Comparison of ENCODE assay signal across 13 mouse cellular contexts in the genomic region with DNA sequence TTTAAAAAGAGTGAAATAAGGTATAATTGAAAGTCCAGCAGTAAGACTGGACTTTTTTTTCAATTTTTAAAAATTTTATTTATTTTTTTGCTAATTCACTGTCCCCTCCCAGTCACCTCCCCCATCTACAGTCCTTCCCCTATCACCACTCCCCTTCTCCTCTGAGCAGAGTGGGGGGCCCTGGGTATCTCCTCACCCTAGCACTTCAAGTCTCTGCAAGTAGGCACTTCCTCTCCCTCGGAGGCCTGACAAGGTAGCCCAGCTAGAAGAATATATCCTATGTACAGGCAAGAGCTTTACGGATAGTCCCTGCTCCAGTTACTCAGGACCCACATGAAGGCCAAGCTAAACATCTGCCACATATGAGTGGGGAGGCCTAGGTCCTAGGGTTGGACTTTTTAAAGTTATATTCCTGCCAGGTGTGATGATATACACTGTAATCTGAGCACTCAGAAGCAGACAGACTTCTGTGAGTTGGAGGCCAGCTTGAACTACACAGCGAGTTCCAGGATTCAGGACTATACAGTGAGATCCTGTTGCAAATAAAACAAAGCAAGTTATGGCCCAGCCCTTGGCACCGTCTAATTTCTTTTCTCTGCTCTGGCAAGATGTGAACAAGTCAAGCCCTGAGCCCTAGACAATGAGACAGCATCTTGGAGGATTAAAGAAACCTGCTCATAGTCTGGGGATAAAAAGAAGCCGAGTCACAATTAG.
"Had no signal": no experiment of that assay in that cellular context is flagged by ENCODE, and none has a peak within 500 bp of the region (broad histone marks: within the 10 kb centered on the region; RNA-seq: fewer than 3 reads in every experiment).

No protein-coding gene starts in this region.

- H3K36me3 ChIP-seq: intestine, embryonic 15.5 days; lung, embryonic 15.5 days; midbrain, embryonic 10.5 days; neural tube, embryonic 12.5 days had no signal

- H3K27ac ChIP-seq: intestine, embryonic 15.5 days; left cerebral cortex, adult 2 months; liver, embryonic 14.5 days; lung, embryonic 15.5 days; midbrain, embryonic 10.5 days; neural tube, embryonic 12.5 days had no signal

- H3K4me2 ChIP-seq: intestine, embryonic 15.5 days; lung, embryonic 15.5 days; neural tube, embryonic 12.5 days had no signal

- DNase-seq: kidney, adult 18-20 months; kidney, postnatal 14 days; lung, postnatal 4 days; midbrain, embryonic 14.5 days; right cerebral cortex, postnatal 4 days; spleen, adult 18-20 months; thymus, postnatal 4 days had no signal

- H3K9me3 ChIP-seq: intestine, embryonic 15.5 days; lung, embryonic 15.5 days; midbrain, embryonic 10.5 days; neural tube, embryonic 12.5 days had no signal

- ATAC-seq: intestine, embryonic 15.5 days had no signal

- H3K4me3 ChIP-seq: intestine, embryonic 15.5 days; left cerebral cortex, adult 2 months; lung, embryonic 15.5 days; midbrain, embryonic 10.5 days; neural tube, embryonic 12.5 days had no signal

- H3K27me3 ChIP-seq: intestine, embryonic 15.5 days; lung, embryonic 15.5 days; neural tube, embryonic 12.5 days had no signal

- H3K9ac ChIP-seq: intestine, embryonic 15.5 days; liver, embryonic 14.5 days; lung, embryonic 15.5 days; neural tube, embryonic 12.5 days had no signal

- H3K4me1 ChIP-seq: intestine, embryonic 15.5 days; lung, embryonic 15.5 days; neural tube, embryonic 12.5 days had no signal
